Mouse (Mus musculus): ENCODE results near the gene Wdr19. TPM values are rescaled to one million over a fixed set of nuclear protein-coding genes. Genes with fewer than 3 reads are reported as not detected.

The Wdr19 gene
- total RNA-seq, 2 experiments from 2014 or later: 1.5 to 2.1 TPM

- ATAC-seq (replicated peaks; ENCODE audit: low FRiP score, low TSS enrichment, poor library complexity, severe bottlenecking): no peak
Measured at GRCm38 (mm10) chr5:65181794-65182169, 17.7 kb upstream of the Wdr19 start.

DNA sequence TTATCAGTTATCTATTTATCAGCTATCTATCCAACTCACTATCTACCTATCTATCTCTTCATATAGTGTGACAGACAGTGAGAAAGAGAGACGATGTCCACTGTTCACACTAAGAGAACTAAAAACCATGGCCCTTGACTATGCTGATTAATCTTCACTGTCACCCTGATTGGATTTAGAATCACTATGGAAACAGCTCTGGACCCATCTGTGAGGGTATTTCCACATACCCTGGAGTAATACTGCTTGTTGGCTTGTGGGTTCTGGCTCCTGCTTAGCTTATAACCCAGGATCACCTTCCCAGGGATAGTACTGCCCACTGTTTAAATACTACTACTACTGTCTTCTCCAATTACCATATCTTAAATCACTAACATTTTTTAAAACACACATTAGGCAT lies 17.2 kb upstream of the Wdr19 start:
- ATAC-seq (replicated peaks; ENCODE audit: low FRiP score, low TSS enrichment, poor library complexity, severe bottlenecking): no peak

- no peak for ATAC-seq (replicated peaks; ENCODE audit: low FRiP score, low TSS enrichment, poor library complexity, severe bottlenecking)
Measured at GRCm38 (mm10) chr5:65191601-65192000, 7.9 kb upstream of the Wdr19 start.

GRCm38 (mm10) chr5:65194441-65194840 lies 5.1 kb upstream of the Wdr19 start:
- ATAC-seq (replicated peaks; ENCODE audit: low FRiP score, low TSS enrichment, poor library complexity, severe bottlenecking): no peak

DNA sequence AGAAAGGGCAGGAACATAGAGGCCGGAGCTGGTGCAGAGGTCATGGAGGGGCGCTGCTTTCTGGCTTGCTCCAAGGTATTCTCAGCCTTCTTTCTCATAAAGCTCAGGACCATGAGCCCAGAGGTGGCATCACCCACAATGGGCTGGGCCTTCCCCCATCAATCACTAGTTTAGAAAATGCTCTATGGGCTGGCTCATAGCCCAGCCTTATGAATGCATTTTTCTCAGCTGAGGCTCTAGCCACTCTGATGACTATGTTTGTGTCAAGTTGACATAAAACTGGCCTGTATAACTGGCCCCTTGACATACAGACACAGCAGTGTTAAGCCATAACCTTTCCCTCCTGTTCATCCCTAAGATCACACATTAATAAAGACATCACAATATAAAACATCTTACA lies 5.2 kb downstream of the Wdr19 start:
- no peak for ATAC-seq (replicated peaks; ENCODE audit: low FRiP score, low TSS enrichment, poor library complexity, severe bottlenecking)

GRCm38 (mm10) chr5:65213321-65213720 lies 13.8 kb downstream of the Wdr19 start:
- no peak for ATAC-seq (replicated peaks; ENCODE audit: low FRiP score, low TSS enrichment, poor library complexity, severe bottlenecking)

GRCm38 (mm10) chr5:65217305-65218269 lies 18.1 kb downstream of the Wdr19 start:
- ATAC-seq (replicated peaks; ENCODE audit: low FRiP score, low TSS enrichment, poor library complexity, severe bottlenecking): no peak

- ATAC-seq (replicated peaks; ENCODE audit: low FRiP score, low TSS enrichment, poor library complexity, severe bottlenecking): no peak
Measured at GRCm38 (mm10) chr5:65221037-65221436, 21.5 kb downstream of the Wdr19 start.

DNA sequence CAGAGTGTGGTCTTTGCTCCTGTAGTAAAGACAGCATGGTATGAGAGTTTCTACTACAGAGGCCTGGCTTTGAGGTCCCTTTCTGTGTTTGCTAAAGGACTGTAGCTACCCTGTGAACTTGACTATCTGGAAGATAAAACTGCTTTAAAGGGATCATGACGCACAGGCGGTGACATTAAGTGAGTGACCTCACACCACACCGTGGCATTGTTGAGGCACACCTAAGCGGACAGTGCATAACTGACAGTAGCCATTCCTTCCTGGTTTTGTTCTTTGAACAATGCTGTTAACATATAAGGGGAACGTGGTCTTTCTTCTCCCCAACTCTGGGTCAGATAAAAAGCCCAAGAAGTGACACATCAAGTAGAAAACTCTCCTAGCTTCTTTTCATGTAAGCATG lies 24.6 kb downstream of the Wdr19 start:
- ATAC-seq (replicated peaks; ENCODE audit: low FRiP score, low TSS enrichment, poor library complexity, severe bottlenecking): no peak

DNA sequence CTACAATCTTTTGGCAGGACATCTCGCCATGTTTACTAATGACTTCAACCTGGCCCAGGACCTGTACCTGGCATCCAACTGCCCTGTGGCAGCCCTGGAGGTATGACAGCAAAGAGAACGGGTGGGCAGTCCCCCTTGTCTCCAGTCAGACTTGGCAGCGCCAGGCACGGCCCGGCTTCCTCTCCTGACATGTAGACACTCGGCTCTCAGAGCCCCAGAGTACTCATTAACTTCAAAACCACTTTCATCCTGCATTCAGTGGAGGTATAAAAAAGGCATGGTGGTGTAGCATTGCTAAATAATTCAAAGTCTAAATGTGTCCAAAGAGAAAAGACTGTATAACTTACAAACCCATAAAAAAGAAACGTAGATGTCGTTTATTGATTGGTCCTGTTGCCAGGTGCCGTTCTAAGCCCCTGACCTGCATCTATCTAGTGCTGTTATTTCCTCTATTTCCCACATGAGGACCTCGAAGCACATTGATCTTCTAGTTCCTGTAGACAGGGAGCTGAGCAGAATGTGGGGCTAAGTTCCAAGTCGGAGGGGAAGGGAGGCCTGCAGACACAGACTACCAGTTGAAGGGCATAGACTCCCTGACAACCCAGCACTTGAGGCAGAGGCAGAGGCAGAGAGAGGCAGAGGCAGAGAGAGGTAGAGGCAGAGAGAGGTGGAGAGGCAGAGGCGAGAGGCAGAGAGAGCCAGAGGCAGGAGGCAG lies 31.9 kb downstream of the Wdr19 start:
- ATAC-seq (replicated peaks; ENCODE audit: low FRiP score, low TSS enrichment, poor library complexity, severe bottlenecking): no peak

DNA sequence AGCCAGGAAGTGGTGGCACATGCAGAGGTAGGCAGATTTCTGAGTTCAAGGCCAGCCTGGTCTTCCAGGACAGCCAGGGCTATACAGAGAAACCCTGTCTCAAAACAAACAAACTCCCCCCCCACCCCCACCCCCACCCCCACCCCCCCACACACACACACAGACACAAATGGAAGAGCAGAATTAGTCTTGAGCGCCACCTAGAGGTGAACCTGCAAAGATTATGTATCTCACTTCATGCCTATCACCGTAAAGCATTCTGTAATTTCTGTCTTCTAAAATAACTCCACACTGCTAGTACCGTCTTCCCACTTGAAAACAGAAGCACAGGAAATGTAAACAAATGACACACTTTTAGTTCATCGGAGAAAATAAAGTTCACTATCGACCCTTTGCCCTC lies 43.2 kb downstream of the Wdr19 start:
- no peak for ATAC-seq (replicated peaks; ENCODE audit: low FRiP score, low TSS enrichment, poor library complexity, severe bottlenecking)

- no peak for ATAC-seq (replicated peaks; ENCODE audit: low FRiP score, low TSS enrichment, poor library complexity, severe bottlenecking)
Measured at GRCm38 (mm10) chr5:65247296-65247695, 47.8 kb downstream of the Wdr19 start.

GRCm38 (mm10) chr5:65250185-65250855 lies 50.8 kb downstream of the Wdr19 start:
- ATAC-seq (replicated peaks; ENCODE audit: low FRiP score, low TSS enrichment, poor library complexity, severe bottlenecking): no peak

DNA sequence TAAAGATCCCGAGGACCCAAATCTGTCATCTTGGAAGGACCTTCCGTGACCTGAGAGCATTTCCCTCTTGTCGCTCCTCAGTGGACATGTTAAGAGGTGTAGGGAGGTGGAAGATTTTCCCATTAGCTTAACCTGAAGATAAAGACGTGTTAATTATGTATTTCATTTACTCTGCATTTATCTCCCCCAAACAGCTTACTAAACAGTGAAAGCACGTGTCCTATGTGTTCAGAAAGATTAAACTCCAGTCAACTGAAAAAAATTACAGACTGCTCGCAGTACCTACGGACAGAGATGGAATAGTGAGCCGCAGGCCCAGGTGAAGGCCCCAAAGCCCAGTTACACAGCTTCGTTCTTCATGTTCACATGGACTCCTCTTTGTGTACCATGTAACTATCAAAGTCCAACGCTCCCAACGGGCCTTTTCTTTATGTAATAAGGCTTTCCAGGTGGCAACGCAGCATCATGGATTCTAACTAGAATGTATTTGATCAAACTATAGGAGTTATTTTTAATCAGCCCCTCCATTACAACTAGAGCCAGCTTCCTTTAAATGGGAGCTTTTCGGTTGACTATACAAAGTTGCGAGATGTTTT lies 58.5 kb downstream of the Wdr19 start:
- peak; percentile 81 for ATAC-seq (replicated peaks; ENCODE audit: low FRiP score, low TSS enrichment, poor library complexity, severe bottlenecking)

GRCm38 (mm10) chr5:65273966-65274365 lies 74.5 kb downstream of the Wdr19 start:
- ATAC-seq (replicated peaks; ENCODE audit: low FRiP score, low TSS enrichment, poor library complexity, severe bottlenecking): no peak

DNA sequence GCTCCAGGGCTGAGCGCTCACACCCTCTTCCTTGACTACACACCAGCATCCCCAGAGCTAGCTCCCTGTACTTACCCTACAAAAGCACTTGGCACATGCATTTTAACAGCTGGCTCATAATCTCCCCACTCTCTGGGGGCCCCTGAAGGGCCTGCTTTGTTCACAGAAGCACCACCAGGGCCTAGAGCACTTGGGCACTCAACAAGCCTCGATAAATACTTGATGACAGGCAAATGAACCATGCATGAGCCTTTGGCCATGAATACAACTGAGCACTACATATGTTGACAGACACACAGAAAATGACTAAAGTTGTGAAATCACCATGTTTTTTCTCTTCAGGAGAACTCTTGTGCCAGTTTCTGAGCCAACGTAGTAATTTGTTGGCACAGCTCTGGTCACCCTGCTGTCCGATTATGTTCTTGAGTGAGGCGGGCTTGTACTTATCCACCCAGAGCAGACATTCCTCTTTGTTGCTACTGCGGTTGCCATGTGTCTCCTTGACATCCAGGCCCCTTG lies 79.7 kb downstream of the Wdr19 start:
- ATAC-seq (replicated peaks; ENCODE audit: low FRiP score, low TSS enrichment, poor library complexity, severe bottlenecking): no peak

DNA sequence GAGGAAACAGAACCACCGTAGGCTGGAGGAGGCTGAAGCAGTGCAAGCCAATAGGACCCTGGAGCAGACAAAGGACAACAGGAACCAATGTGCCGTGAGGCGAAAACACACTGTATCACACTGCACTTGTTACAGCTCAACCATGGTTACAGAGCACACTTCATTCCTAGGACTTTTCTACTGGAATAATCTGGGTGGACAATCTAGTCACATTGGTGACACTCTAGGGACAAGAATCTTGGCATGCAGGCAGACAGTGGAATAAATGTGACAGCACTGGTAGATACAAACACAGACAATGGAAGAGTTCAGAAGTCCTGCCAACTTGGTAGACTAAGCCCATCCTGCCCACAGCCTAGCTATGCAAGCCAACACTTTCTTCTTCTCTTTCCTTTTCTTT lies 81.7 kb downstream of the Wdr19 start:
- no peak for ATAC-seq (replicated peaks; ENCODE audit: low FRiP score, low TSS enrichment, poor library complexity, severe bottlenecking)

DNA sequence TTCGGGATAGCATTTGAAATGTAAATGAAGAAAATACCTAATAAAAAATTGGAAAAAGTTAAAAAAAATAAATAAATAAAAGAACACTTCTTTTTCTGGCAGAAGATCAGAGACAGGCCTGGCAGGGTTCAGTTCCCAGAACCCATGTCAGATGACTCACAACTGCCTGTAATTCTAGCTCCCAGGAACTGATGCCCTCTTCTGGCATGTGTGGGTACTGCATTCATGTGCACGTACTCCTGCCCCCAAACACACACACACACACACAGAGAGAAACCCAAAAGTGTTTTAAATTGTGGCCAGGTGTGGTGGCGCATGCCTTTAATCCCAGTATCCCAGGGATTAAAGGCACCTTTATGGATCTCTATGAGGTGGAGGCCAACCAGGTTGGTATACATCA lies 84.7 kb downstream of the Wdr19 start:
- ATAC-seq (replicated peaks; ENCODE audit: low FRiP score, low TSS enrichment, poor library complexity, severe bottlenecking): no peak; the same call in 1 of the 2 replicates

Data from megakaryocyte-erythroid progenitor cell, adult 5-6 weeks (primary cell).